Mouse (Mus musculus) spleen, adult 2 months (tissue): ENCODE data around the gene Nfkb1. TPM values are rescaled to one million over a fixed set of nuclear protein-coding genes. Genes with fewer than 3 reads are reported as not detected.

Experiments used
- DNase-seq, 2 experiments: peaks; one replicate each; pipeline versions ENCODE4 v3.0.0 to v3.0.0-alpha.2; 2012 to 2021; ENCODE audit warnings: low spot score in 2 of 2, low read depth in 1 of 2
- H3K27ac ChIP-seq: fragments of 200-500 bp; 2 replicates; pipeline ENCODE4 v1.5.1; 2012; ENCODE audit warnings: low read length, inconsistent platforms; ENCODE audit not compliant: insufficient read depth
- H3K27me3 ChIP-seq: fragments of 200-500 bp; 2 replicates; pipeline ENCODE4 v1.6.1; 2012; ENCODE audit warnings: mild to moderate bottlenecking, moderate library complexity, low read length, inconsistent platforms; ENCODE audit not compliant: control insufficient read depth, insufficient read depth
- H3K36me3 ChIP-seq: fragments of 200-500 bp; 2 replicates; pipeline ENCODE4 v1.6.1; 2012; ENCODE audit warnings: mild to moderate bottlenecking, low read length, inconsistent platforms; ENCODE audit not compliant: control insufficient read depth, insufficient read depth
- H3K4me1 ChIP-seq: fragments of 200-500 bp; 2 replicates; pipeline ENCODE4 v1.6.1; 2011; ENCODE audit warnings: inconsistent platforms; ENCODE audit not compliant: control insufficient read depth, insufficient read depth, insufficient read length
- H3K4me3 ChIP-seq: fragments of 200-500 bp; 2 replicates; pipeline ENCODE4 v1.5.1; 2011; ENCODE audit warnings: mild to moderate bottlenecking, inconsistent platforms; ENCODE audit not compliant: insufficient read depth, insufficient read length; ENCODE audit errors: extremely low read depth
- CTCF ChIP-seq: fragments of 200-500 bp; IDR thresholded peaks from 2 replicates; pipeline ENCODE4 v1.5.1; 2011; ENCODE audit warnings: mild to moderate bottlenecking, inconsistent platforms; ENCODE audit not compliant: insufficient read depth, insufficient read length, insufficient replicate concordance; ENCODE audit errors: extremely low read depth
- POLR2A ChIP-seq: fragments of 200-500 bp; IDR thresholded peaks from 2 replicates; pipeline ENCODE4 v1.6.1; 2011; ENCODE audit warnings: low read depth, low read length, inconsistent platforms
- WGBS: fragments of 180-500 bp; shearing (Covaris S2); methylation state at CpG from one replicate; pipeline ENCODE4 v1.1.7; 2018; 5-methylcytosine and 5-hydroxymethylcytosine counted together
- polyA plus RNA-seq: library from polyadenylated mRNA; depleted of rRNA; stranded (reverse); fragments of >200 nt; gene quantifications from 2 replicates; pipeline ENCODE4 v1.2.3, GENCODE M21; 2012

Gene Nfkb1
- polyA plus RNA-seq, 1 experiment = 188 TPM

DNA sequence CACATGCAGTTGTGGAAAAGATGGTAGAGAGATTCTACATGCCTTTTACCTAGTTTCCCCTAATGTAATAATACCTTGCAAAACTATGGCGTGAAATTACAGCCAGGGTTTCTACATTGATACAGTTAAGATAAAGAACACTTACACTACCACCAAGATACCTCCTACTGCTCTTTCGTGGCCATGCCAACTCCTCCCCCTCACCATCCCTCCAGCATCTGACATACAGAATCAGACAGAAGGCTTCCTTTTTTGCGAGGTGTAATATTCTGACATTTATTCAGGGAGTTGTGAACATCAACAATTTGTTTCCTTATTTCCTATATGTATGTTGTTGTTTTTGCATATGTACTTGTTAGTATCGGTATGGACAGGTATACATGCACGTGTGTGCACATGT is 11.3 kb upstream of the Nfkb1 start:
- 78% methylated on average over 5 of the region's 5 CpGs for WGBS
- H3K4me1 ChIP-seq = no peaks in the 10 kb centered on the region
- H3K4me3 ChIP-seq = no peak overlapping the region
- DNase-seq = no peak
- no peaks in the 10 kb centered on the region for H3K36me3 ChIP-seq
- no peak overlapping the region for H3K27ac ChIP-seq
- no peaks in the 10 kb centered on the region for H3K27me3 ChIP-seq
- TF ChIP-seq POLR2A = no peak
- no peak for TF ChIP-seq CTCF

DNA sequence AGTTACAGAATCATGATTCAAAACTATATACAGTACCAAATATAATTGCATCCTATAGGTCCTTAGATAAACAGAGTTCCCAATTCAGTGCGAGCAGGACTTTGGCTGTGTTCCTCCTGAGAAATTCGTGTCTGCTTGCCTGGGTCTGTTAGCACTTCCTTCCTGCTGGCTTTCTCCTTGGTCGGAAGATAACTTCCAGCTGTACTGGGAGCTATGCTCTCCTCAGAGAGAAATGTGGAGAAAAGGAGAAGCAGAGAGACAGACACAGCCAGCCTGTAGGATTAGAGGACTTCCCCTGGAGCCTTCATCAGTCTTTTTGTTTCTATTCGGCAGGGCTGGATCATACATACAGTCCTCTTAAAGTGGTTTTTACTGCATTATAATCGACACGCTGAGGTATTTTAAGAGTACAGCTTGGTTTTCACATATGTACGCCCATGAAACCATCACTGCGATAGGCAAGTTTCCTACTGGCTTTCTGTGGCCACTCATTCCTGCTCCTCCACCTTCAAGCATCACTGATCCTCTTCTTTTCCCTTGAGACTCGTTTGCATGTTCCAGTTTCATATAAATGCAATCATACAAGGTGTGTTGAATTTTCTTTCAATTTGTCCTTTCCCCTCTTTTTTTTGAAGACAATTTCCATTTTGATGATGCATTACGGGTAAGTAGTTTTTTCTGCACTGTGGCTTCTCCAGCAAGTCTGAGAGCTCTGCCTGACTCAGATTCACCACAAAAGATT is 8.3 kb upstream of the Nfkb1 start:
- TF ChIP-seq POLR2A (no peak), CTCF (no peak)
- H3K4me3 ChIP-seq = no peak overlapping the region
- H3K36me3 ChIP-seq = no peaks in the 10 kb centered on the region
- no peaks in the 10 kb centered on the region for H3K4me1 ChIP-seq
- WGBS = 27% methylated on average over 10 of the region's 10 CpGs
- no peak overlapping the region for H3K27ac ChIP-seq
- no peaks in the 10 kb centered on the region for H3K27me3 ChIP-seq
- no peak for DNase-seq

DNA sequence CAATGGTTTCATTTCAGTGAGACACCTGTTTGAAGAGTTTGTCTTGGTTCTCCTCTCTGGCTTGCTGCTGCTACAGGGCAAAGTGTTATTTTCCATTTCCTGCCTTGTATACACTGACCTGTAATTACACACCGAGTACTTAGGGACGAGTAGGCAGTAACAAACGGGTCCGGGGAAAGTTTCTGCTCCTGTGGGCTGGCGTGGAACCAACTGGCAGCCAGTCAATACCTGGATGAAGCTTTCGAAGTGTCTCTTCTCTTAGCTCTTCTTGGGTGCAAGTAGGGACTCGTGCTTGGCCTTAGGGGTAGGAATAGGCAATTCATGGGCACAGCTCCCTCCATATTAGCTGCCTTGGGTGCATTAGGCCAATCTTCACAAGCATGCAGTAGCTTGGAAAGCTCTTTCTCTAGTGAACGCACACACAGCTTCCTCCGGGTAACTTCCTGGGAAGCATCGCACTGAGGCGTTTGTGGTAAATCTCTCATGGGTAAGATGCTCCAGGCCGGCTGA is 7.2 kb upstream of the Nfkb1 start:
- H3K27me3 ChIP-seq = no peaks in the 10 kb centered on the region
- WGBS = 62% methylated on average over 12 of the region's 12 CpGs
- TF ChIP-seq CTCF (no peak), POLR2A (no peak)
- no peak overlapping the region for H3K27ac ChIP-seq
- H3K4me3 ChIP-seq = no peak overlapping the region
- no peaks in the 10 kb centered on the region for H3K36me3 ChIP-seq
- DNase-seq = no peak
- H3K4me1 ChIP-seq = no peaks in the 10 kb centered on the region

DNA sequence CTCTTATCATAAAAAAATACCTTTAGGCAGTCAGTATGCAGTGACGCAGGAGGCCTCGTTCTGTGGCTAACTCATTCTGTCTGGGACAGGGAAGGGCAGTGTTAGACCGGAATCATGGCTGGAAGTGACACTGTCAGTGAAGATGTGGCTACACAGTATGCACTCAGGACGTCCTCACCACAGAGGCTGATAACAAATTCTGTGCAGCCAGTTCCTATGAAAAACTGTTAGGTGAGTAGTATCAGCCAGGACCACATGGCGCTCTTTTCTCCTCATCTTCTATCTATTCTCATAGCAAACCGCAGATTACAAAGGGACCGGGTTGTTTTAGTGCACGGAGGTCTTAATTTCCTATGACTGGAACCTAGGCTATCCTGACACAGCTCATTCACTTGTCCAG is 4.9 kb upstream of the Nfkb1 start:
- 84% methylated on average over 8 of the region's 8 CpGs for WGBS
- no peak for TF ChIP-seq POLR2A
- TF ChIP-seq CTCF = no peak
- Histone ChIP-seq H3K27me3 (no peaks in the 10 kb centered on the region), H3K36me3 (no peaks in the 10 kb centered on the region), H3K4me3 (no peak overlapping the region), H3K27ac (no peak overlapping the region), H3K4me1 (peaks cover 3% of the 10 kb centered on the region; the same call in 1 of the 2 replicates)
- no peak for DNase-seq

DNA sequence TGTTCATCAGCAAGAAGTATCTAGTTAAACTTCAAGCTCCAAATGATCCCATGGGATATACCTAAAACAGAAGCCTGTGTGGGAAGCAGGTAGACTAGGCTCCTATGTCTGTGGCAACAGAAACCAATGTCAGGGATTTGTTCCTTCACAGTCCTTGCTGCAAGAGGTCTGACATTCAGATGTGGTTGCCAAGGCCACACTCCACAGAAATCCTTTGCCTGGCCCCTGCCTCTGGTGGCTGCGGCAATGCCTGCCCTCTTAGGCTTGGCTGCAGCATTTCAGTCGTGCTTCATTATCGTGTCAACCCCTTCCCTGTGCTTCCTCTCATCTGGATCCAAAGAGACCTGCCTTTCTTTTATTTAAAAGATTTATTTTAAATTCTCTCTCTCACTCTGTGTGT is 1.7 kb upstream of the Nfkb1 start:
- Histone ChIP-seq H3K4me3 (no peak overlapping the region), H3K4me1 (peaks cover 12% of the 10 kb centered on the region; the same call in 1 of the 2 replicates), H3K27ac (no peak overlapping the region), H3K36me3 (no peaks in the 10 kb centered on the region; the same call in 1 of the 2 replicates), H3K27me3 (no peaks in the 10 kb centered on the region)
- TF ChIP-seq CTCF = no peak
- no peak for TF ChIP-seq POLR2A
- 69% methylated on average over 3 of the region's 3 CpGs for WGBS
- no peak for DNase-seq

DNA sequence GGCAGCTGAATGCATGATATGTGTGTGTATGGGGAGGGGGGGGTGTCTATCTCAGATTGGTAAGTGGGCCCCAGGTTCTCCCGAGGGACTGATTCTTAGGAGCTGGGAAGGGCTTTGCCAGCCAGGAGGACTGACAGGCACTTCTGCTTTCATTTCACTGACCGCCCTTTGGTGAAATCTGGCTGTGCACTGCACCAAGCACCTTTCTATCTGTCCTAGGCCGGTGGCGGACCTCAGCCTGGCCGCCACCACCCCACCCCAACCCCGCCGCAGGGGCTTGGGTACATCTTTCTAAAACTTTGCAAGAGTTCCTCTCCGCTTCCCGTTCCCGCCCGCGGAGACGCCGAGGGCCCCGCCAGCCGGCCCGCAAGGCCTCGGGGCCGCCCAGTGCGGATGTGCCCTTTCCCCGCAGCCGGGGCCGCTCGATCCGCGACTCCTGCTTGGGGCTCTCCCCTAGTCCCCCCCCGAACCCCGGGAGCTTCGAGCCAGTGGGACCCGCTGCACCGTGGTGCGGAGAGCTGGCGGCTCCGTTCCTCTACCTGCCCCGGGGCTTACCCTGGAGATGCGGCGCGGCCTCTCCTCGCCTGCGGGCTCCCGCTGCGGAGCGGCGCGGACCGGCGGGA is 668 bp downstream of the Nfkb1 start:
- WGBS = under 1% methylated on average over 46 of the region's 47 CpGs
- peak; percentile 14 to 53 for DNase-seq
- no peak for TF ChIP-seq POLR2A
- TF ChIP-seq CTCF = no peak
- H3K27ac ChIP-seq = peak overlapping the region; percentile 97
- peaks cover 20% of the 10 kb centered on the region; the same call in 1 of the 2 replicates for H3K4me1 ChIP-seq
- H3K36me3 ChIP-seq = no peaks in the 10 kb centered on the region; the same call in 1 of the 2 replicates
- H3K4me3 ChIP-seq = peak overlapping the region; percentile 98
- H3K27me3 ChIP-seq = no peaks in the 10 kb centered on the region
